Mouse (Mus musculus): ENCODE measurements around the gene Gm28845.
"Not testable (repeated sequence)": the region's sequence is repeated elsewhere in the genome, so short reads cannot be mapped to it uniquely, and the experiment has no call there.

Gene Gm28845

DNA sequence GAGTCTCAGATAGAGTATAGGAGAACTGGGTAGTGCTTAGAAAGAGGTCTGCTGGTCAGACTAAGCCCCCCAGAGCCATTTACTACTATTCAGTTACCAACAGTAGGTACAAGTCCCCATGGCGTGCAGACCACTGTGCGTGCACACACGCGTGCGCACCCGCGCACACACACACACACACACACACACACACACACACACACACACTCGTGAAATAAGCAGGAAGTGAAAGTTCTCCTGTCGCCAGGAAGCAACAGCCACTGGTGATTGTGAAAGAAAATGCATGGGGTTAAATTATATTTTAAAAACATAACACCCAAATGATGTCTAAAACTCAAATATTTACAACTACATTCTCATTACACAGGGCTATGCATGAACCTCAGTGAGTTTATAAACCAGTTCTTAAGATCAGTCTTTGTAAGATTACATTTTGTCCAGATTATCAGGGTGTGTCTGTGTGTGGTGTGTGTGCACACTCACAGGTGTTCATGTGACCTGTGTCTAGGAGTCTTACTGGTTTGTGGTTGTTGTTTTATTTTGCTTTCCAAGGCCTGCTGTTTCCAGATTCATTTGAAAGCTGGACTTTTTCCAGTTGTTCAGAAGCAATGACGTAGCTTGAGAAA is 11.6 kb downstream of the Gm28845 start:
- DNase-seq (ENCODE audit: low spot score) = no peak

DNA sequence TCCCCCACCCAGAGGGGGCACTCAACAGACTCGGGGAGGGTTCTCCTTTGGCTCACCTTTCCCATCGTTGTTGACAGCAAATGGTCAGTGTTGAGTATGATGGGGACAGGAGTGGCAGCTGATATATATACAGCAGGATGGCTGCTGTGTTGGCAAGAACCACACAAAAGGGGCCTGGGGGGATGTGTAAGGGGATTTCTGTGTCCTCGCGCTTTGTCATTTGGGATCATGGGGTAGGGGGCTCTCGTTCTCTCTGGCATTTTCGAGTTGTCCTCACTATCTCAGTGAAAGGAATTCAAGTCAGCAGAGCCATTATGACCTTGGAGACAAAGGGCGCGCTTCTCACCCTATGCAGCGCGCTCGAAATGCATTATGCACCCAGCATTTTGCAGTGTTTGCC is 16.1 kb downstream of the Gm28845 start, which contains the start of gene Cryga:
TSS of gene Cryga (minus strand) at position 101 of the 400 bp plus-strand sequence.
- DNase-seq (ENCODE audit: low spot score) = no peak

DNA sequence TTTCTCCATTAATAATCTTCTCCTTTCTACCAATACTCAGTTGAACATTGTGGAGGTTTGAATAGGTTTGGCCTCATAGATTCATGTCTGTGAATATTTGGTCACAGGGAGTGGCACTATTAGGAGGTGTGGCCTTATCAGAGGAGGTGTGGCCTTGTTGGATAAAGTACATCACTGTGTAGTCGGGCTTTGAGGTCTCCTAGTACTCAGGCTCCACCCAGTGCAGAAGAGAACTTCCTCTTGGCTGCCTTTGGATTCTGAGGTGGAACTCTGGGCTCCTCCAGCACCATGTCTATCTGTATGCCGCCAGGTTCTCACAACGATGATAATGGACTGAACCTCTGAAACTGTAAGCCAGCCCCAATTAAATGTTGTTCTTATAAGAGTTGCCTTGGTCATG is 22.4 kb downstream of the Gm28845 start:
- no peak for DNase-seq (ENCODE audit: low spot score)

DNA sequence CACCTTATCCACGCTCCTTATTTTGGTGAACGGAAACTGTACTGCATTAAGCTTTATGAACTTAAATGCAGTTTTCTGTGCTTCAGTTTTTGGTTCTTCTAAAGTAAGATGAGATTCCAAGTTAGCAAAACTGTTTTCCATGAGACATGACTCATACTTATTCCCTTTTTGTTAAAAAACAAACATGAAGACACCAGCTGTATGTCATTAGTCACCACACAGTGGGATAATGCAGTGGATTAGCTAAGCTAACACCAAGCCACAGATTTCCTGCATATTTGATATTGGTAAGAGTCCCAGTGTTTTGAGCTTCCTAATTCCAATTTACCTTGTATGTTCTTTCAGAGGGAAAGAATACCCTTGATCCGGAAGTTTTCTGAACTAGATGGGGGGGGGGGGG is 27.8 kb downstream of the Gm28845 start:
- DNase-seq (ENCODE audit: low spot score) = no peak

DNA sequence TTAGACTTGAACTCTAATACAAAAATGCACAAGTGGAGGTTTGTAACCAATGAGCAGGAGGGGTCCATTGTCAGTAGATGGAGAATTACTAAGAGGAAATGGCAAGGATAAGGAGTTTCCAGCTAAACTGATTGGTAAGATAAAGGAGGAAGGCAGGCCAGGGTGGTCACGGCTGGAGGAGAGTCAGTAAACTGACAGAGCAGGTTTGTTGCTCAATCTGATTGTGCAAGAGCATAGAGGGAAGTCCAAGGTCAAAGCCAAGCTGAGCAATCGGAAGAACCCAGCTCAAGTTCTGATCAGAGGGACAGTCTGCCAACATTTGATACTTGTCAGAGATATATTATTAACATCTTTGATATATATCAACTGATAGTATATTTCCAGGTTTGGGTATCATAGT is 29.0 kb downstream of the Gm28845 start:
- peak; percentile 75 for DNase-seq (ENCODE audit: low spot score)

DNA sequence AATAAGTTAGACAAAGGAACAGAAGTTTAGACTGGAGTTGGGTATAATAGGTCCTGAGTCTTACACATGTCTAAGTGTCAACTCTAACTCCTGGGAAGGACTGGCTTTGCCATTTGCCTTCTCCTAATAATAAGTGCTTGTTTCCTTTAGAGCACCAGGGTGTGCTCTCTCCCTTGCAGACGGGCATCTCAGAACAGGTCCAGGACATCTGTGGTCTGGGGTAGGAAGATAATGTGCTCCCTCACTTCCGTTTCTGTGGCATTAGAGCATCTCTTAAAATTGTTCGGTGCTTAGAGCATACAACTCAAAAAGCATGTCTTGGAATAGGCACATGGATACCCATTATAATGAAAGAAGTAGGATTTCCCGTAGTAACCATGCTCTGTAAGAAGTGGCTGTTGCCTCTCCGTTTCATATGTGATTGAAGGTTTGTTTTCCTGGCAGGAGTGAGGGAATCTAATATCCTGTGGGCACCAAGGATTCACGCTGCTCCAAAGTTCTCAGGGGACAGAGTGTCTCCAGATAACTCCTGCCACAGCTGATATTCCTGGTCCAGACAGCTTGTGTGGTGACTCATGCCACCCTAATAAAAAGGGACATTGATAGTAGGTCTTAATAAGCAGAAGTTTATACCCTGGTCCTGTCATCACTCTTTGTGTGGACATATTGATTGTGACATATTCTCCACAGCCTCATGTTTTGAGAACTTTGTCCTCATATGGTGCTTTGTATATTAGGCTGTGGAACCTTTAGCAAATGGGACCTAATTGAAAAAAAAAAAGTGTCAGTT is 30.6 kb downstream of the Gm28845 start:
- peak; percentile 7 for DNase-seq (ENCODE audit: low spot score)

DNA sequence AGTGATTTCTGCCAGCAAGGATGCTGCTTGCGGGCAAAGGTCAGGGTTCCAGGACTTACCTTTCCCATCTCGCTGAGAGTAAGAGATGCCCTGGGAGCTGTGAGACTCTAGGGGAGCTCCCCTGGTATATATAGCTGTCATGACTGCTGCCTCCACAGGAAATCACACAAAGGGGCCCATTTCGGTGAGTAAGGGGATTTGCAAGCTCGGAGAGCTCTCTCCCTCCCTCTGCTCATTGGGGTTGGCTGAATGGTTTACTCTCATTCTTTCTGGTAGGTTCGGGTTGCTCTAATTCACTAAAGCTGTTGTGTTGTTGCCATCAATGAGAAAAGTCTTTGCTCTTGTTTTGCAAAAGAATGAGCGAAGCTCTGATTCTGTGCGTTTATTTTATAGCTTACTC is 37.2 kb downstream of the Gm28845 start, which contains the start of gene Crygb:
TSS of gene Crygb (minus strand) at position 101 of the 400 bp plus-strand sequence.
- no peak for DNase-seq (ENCODE audit: low spot score)

DNA sequence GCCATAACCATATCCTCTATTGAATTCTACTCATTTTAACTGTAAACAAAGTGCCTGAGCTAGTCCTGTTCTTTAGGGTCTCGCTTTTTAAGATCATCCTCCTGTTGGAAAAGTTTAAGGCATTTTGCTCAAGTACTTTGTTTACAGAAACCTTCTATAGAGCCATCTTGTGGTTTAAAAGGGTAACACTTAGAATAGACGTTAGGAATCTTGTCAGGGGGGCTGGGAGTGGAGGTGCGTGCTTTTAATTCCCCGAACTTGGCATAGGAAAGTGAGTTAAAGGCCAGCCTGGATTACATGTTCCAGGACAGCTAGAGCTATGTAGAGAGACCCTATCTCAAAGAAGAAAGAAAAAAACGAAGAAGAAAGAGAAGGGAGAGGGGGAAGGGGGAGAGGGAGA is 43.8 kb downstream of the Gm28845 start:
- no peak for DNase-seq (ENCODE audit: low spot score)

DNA sequence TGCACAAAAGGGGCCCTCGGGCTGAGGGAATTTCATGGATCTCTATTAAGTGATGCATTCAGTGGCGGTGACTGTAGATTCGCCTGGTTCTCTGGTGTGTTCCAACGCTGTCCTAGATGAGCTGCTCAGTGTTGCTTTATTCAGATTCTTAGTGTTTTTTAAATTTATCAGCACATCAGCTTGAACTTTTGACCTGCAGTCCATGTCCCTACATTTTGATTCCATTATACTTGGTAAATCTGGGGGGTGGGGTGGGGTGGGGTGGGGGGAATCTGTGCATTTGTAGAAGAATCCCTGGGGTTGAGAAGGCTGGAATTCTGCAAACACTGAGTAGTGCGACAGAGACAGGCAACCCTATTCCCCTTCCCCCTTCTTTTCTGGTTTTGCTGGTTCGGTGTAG is 45.8 kb downstream of the Gm28845 start, which contains the start of gene Crygc:
TSS of gene Crygc (minus strand) at position 101 of the 400 bp plus-strand sequence.
- no peak for DNase-seq (ENCODE audit: low spot score)

DNA sequence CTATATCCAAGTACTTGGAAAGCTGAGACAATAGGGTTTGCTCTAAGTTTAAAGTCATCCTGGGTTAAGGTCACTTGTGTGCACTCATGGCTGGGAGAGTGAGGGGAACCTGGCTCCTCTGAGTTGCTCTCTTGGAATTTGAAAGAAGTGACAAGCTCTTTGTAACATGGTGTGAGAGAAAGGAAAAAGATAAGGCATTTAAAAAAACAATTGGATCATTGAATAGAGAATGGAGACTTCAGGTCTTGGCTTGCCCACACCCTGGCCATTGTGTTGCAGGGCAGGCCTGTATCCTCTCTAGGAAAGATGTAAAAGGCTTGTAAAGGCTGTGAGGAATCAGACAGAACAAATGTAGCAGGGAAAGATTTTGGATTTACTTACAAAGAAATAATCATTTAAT is 51.5 kb downstream of the Gm28845 start:
- no peak for DNase-seq (ENCODE audit: low spot score)

DNA sequence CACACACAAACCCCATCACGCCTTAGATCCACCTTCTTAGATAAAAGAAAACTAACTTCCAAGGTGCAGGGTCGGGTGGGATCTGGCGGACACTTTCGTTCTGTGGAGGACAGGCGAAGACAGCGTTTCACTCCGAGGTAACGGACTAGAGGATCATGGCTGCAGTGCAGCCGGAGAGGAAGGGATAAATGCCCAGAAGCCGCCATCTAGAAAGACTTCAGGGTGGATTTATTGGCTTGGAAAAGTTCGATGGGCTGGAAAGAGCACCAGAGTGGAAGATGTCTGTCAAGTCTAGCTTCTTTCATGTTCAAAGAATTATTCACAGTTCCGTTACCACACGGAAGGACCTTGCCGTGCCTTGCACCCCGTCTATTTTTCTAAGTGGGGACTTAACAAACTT is 55.2 kb downstream of the Gm28845 start:
- no peak for DNase-seq (ENCODE audit: low spot score)

DNA sequence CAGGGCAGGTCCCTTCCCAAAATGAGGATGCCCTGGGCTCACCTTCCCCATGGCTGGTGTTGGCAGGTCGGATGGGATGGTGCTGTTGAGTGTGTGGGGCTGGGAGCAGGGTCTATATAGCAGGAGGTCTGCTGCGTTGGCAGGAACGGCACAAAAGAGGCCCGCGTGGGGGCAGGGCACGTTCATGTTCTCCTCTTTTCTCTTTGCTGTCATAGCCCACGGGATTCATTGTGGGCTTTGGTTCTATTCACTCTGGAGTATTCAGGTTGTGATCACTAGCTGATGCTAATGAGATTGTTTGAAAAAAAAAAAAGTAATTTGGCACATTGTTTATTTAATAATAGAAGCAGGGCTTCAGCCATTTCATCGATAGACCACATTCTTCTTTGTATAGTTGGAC is 56.0 kb downstream of the Gm28845 start, which contains the start of gene Crygd:
TSS of gene Crygd (minus strand) at position 101 of the 400 bp plus-strand sequence.
- no peak for DNase-seq (ENCODE audit: low spot score)

DNA sequence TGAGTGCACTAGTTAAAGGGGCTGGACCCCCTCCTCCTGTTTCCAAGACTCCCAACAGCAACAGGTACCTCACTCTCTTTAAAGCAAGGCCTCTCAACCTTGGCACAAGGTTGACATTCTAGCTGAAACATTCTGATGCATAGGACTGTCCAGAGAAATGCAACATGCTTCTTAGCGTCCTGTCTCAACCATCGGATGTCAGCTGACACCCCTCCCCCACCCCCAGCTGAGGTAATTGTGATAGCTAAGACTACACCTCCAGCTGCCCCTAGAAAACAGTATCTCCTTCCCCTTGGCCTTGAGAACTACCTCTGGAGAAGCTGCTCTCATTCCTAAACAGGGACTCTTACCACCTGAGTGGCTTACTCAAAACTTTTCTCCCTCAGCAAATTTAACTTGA is 67.2 kb downstream of the Gm28845 start:
- no peak for DNase-seq (ENCODE audit: low spot score)

DNA sequence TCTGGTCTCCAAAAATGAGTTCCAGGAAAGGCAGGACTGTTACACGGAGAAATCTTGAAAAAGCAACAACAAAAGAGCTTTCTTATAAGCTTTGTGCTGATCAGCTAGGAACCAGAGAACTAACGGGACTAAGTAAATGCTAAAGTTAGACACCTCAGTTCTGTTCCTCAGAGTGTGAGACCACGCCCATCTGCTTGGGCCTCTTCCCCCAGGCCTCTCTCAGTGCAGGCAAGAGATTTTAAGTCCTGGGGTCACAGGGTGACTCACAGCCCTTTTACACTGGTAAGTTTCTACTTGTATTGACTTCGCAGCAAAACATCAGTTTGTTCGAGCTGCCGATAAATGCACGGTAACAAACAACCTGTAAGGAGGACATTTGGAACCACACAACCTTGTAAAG is 67.7 kb downstream of the Gm28845 start:
- DNase-seq (ENCODE audit: low spot score) = no peak

DNA sequence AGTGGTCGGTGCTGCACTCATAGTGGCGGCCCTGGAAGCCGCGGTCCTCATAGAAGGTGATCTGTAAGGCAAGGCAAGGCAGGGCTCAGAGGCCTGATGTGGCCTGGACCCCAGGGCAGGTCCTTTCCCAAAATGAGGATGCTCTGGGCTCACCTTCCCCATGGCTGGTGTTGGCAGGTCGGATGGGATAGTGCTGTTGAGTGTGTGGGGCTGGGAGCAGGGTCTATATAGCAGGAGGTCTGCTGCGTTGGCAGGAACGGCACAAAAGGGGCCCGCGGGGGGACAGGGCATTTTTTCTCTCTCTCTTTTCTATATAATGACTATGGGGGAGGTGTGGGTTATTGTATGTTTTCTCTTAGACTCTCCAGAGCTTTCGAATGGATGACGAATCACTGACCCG is 68.4 kb downstream of the Gm28845 start, which contains the start of gene Cryge:
TSS of gene Cryge (minus strand) at position 198 of the 400 bp plus-strand sequence.
- not testable (repeated sequence) for DNase-seq (ENCODE audit: low spot score)

Data from lung, postnatal 25 days (tissue).